Mouse (Mus musculus): ENCODE data around the gene Smc1b. TPM values are rescaled to one million over a fixed set of nuclear protein-coding genes. Genes with fewer than 3 reads are reported as not detected.

The Smc1b gene
- polyA plus RNA-seq (2016; fragmentation: Nextera tagmentation; extraction: Ambion mirVana), result 0.11 and 0.20 TPM in 2 replicates

DNA sequence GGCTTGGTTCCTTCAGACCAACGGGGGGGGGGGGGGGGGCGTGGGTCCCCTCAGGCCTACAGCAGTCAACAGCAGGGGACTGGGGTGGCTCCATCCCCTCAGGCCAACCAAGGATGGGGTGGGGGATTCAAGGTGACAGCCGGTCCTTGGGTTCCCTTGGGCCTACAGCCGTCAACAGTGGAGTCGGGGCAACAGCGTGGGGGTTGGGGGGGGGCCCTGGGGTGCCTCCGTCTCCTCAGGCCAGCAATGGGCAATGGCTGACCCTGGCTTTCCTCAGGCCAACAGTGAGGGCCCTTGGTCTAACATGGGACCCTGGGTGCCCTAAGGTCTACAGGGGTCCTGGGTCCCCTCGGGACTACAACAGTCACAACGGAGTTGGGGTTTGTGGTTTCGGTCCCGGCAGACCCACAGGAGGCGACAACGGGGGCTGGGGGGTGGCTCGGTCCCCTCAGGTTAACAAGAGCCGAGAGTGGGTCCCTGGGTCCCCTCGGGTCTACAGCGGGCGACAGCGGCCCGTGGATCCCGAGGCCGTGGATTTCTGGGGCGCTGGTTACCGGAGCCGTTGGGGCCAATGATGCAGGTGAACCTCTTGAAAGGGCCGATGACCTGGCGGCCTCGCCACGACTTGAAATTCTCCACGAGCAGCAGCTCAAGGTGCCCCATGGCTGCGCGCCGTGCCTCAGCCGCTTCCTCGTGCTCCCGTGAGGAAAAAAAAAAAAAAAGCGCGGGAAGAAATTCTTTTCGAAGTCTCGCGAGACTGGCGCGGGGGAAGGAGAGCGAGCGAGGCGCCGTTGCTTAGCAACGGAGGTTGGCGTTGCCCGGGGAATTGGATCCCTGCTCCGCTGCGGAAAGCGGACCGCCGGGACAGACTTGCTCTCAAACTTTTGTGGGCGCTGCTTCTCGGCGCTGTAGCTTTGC is at the start of gene Smc1b, which contains the start of gene Ribc2:
Gene Smc1b, minus strand, starts transcription at position 690 of the 918 bp plus-strand sequence.
Gene Ribc2, plus strand, starts transcription at position 804 of the 918 bp plus-strand sequence.
- WGBS, result 30% methylated on average over 58 of the region's 58 CpGs
- Histone ChIP-seq H3K27ac (peak within 1 kb of the TSS; percentile 59; the same call in 1 of the 2 replicates), H3K36me3 (no peaks in the 10 kb centered on the region), H3K4me3 (peak within 1 kb of the TSS; percentile 45), H3K27me3 (ENCODE audit: insufficient read depth, poor library complexity, severe bottlenecking) (peaks cover 35% of the 10 kb centered on the region), H3K9me3 (peaks cover 5% of the 10 kb centered on the region; the same call in 1 of the 2 replicates), H3K4me1 (peaks cover 10% of the 10 kb centered on the region)
- peak; percentile 80 for DNase-seq (ENCODE audit: low spot score)

DNA sequence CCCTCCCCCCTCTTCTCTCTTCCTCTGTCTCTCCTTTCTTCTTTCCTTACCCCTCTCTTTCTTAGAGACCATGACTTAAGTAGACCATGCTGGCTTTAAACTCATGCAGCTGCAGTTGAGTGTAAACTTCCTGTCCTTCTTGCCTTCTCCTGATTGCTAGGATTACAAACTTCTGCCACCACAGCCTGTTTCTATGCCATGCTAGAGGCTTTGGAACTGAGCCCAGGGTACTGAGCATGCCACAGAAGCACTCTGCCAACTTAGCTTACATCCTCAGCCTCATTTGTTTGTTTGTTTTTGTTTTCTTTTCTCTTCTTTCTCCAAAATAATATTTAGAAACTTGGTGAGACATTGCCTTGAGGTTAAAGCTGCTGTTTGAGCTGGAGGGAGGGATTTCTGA is 48.6 kb upstream of the Smc1b start:
- DNase-seq (ENCODE audit: low spot score), result no peak
- H3K27me3 ChIP-seq (ENCODE audit: insufficient read depth, poor library complexity, severe bottlenecking), result 0 out of 2 replicates have a peak, but pooled peaks cover 4% of the 10 kb centered on the region
- H3K4me3 ChIP-seq, result no peak overlapping the region
- no peaks in the 10 kb centered on the region for H3K9me3 ChIP-seq
- no peaks in the 10 kb centered on the region for H3K36me3 ChIP-seq
- peak overlapping the region; percentile 62; the same call in 1 of the 2 replicates for H3K27ac ChIP-seq
- H3K4me1 ChIP-seq, result peaks cover 44% of the 10 kb centered on the region

DNA sequence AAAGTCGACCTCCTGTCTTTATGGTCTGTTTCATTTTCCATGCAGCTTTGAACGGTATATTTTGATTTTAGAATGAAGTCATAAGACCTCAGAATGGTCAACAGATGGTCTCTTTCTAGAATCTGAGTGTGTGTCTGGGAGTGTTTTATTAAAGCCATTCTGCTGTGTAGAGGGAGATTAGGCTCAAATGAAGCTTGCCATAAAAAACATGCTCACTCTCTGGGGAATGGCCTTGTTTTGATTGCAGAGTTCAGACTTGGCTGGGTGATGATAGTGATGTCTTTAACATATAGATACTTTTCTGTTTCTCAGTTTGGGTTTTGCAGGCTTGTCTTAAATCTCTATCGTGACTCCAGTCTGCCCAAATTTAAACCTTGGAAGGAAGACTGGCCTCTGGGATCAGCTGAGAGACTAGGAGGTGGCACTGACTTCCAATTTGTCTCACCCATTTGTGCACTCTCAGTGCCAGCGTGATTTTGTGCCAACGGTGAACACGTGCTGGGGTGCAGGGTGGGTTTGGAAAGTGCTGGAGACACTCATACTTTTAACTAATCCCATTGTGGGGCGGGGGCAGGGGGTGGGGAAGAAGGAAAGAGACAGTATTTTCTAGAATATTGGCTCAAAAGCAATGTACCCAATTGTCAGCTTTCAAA is 47.9 kb upstream of the Smc1b start:
- Histone ChIP-seq H3K27me3 (ENCODE audit: insufficient read depth, poor library complexity, severe bottlenecking) (0 out of 2 replicates have a peak, but pooled peaks cover 4% of the 10 kb centered on the region), H3K36me3 (no peaks in the 10 kb centered on the region), H3K4me1 (peaks cover 45% of the 10 kb centered on the region), H3K9me3 (no peaks in the 10 kb centered on the region), H3K4me3 (no peak overlapping the region), H3K27ac (peak overlapping the region; percentile 62)
- DNase-seq (ENCODE audit: low spot score), result no peak
- WGBS, result 76% methylated on average over 7 of the region's 7 CpGs

DNA sequence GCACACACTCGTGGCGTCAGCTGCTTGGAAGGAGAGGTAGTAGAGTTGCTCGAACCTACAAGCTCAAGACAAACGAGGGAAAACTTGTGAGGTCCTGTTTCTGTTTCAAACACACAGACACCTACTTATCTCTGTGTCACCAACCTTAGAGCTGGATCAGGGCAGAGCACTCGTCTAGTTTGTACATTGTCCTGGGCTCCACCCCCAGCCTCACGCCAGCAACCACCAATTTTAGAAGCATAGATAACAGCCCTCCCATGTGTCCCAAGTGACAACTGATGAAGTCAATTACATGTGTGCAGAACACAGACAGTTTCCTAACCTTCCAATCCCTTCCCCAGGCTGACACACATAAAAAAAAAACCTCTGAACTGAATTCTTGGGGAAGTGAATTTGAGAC is 46.4 kb upstream of the Smc1b start:
- Histone ChIP-seq H3K4me1 (peaks cover 60% of the 10 kb centered on the region), H3K27me3 (ENCODE audit: insufficient read depth, poor library complexity, severe bottlenecking) (0 out of 2 replicates have a peak, but pooled peaks cover 4% of the 10 kb centered on the region), H3K36me3 (no peaks in the 10 kb centered on the region), H3K27ac (peak overlapping the region; percentile 84), H3K9me3 (no peaks in the 10 kb centered on the region), H3K4me3 (peak overlapping the region; percentile 27; the same call in 1 of the 2 replicates)
- WGBS, result 32% methylated on average over 6 of the region's 6 CpGs
- peak; percentile 85 for DNase-seq (ENCODE audit: low spot score)

DNA sequence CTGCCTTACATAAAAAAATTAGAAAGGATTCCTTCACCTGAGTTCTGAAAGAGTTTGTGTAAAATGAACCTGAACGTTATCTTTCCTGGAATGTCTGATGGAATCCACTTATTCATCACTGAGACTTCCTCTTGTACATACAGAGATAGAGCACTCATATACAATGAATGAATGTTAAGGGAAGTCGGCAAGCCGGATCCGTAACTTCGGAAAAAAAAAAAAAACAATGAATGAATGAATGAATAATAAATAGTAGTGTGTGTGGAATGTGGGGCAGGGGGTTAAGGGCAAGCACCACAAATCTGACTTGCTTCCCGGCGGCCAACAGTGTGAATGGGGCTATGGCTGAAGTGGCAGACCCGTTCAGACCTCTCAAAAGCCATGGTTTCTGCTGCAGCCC is 45.8 kb upstream of the Smc1b start:
- peak; percentile 88 for DNase-seq (ENCODE audit: low spot score)
- H3K4me3 ChIP-seq, result peak overlapping the region; percentile 27; the same call in 1 of the 2 replicates
- H3K27me3 ChIP-seq (ENCODE audit: insufficient read depth, poor library complexity, severe bottlenecking), result 0 out of 2 replicates have a peak, but pooled peaks cover 4% of the 10 kb centered on the region
- H3K27ac ChIP-seq, result peak overlapping the region; percentile 84
- 53% methylated on average over 8 of the region's 8 CpGs for WGBS
- H3K36me3 ChIP-seq, result no peaks in the 10 kb centered on the region
- no peaks in the 10 kb centered on the region for H3K9me3 ChIP-seq
- peaks cover 66% of the 10 kb centered on the region for H3K4me1 ChIP-seq

DNA sequence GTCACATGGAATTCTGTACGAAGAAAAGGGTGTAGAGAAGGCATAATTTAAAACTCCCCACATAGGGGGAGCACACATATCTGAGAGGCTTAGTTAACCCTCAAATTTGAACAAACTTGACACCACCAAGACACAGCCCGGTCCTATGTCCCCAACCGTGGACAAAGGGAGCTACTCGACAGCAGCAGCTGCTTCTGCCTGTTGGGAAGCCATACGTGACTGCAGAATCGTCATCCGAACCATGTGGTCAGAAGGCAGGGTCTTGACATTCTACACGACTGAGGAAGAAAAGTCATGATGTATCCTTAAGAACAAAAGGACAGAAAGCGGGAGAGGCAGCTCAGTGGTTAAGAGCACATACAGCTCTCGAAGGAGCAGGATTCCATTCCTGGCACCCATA is 42.3 kb upstream of the Smc1b start:
- no peaks in the 10 kb centered on the region for H3K27me3 ChIP-seq (ENCODE audit: insufficient read depth, poor library complexity, severe bottlenecking)
- H3K4me1 ChIP-seq, result peaks cover 60% of the 10 kb centered on the region
- H3K9me3 ChIP-seq, result no peaks in the 10 kb centered on the region
- H3K4me3 ChIP-seq, result no peak overlapping the region
- WGBS, result 57% methylated on average over 10 of the region's 10 CpGs
- no peak for DNase-seq (ENCODE audit: low spot score)
- H3K27ac ChIP-seq, result peak overlapping the region; percentile 81
- no peaks in the 10 kb centered on the region for H3K36me3 ChIP-seq

DNA sequence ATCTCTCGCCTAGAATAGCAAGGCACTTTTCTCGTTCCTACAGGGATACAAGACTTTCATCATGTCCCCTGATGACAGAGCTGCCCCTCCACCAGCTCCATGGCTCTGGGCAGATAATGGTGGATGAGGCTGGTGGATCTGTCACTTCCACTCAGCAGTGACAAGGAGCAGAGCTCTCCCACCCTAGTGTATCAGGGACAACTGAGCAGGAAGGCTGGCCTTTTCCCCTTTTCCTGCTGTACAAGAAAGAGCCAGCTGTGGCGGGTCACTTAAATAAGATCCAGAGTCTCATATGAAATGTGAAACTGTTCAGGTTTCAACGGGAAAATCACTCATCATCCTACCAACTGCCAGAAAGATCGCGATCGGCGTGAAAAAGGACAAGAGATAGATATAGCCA is 41.7 kb upstream of the Smc1b start:
- Histone ChIP-seq H3K27ac (peak overlapping the region; percentile 81), H3K27me3 (ENCODE audit: insufficient read depth, poor library complexity, severe bottlenecking) (no peaks in the 10 kb centered on the region), H3K9me3 (no peaks in the 10 kb centered on the region), H3K36me3 (no peaks in the 10 kb centered on the region), H3K4me3 (peak overlapping the region; percentile 18; the same call in 1 of the 2 replicates), H3K4me1 (peaks cover 53% of the 10 kb centered on the region)
- peak; percentile 86 for DNase-seq (ENCODE audit: low spot score)
- WGBS, result 35% methylated on average over 8 of the region's 8 CpGs

DNA sequence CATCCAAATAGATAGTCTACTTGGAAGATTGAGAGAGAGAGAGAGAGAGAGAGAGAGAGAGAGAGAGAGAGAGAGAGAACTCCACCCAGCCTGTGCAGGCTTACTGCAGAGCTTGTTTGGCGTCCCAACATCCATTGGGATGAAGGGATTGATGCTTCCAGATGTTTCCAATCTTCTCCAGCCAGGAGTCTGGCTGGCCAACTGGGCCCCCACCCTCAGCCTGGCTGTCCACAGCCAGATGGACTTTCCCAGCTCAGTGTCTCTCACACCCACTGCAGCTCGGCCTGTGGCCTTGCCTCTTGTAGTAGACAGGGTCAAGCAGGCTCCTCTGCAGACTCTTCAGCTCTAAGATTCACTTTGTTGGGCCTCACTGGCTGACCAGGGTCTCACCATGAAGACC is 40.3 kb upstream of the Smc1b start:
- H3K4me1 ChIP-seq, result peaks cover 48% of the 10 kb centered on the region
- H3K9me3 ChIP-seq, result no peaks in the 10 kb centered on the region
- no peaks in the 10 kb centered on the region for H3K27me3 ChIP-seq (ENCODE audit: insufficient read depth, poor library complexity, severe bottlenecking)
- WGBS, result 60% methylated on average over 2 of the region's 2 CpGs
- DNase-seq (ENCODE audit: low spot score), result no peak
- H3K4me3 ChIP-seq, result no peak overlapping the region
- H3K27ac ChIP-seq, result peak overlapping the region; percentile 81; the same call in 1 of the 2 replicates
- no peaks in the 10 kb centered on the region for H3K36me3 ChIP-seq

DNA sequence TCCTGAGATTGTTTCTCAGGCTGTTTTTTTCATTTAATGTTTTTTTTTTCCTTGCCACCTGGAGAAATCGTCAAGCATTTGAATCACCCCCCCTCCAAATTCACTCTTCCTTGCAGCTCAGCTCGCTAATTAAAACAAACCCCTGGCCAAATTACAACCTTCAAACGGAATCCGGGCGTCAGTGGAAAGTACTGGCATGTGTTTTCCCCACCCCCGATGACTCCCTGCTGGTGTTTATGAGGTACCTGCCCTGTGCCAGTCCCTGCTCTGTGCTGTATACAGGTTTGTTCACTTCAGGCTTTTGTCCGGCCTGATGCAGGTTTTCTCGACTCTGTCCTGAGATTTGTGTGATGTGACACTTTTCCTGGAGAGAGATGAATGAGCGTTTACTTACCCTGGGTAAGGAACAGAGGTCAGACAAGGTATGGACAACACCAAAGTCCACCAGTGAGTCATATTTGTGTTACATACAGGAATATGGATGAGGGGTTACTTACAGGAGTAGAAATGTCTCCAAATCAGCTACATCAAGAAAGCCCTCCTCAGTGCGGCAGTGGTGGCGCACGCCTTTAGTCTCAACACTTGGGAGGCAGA is 35.4 kb upstream of the Smc1b start:
- peaks cover 6% of the 10 kb centered on the region; the same call in 1 of the 2 replicates for H3K27me3 ChIP-seq (ENCODE audit: insufficient read depth, poor library complexity, severe bottlenecking)
- H3K4me3 ChIP-seq, result no peak overlapping the region
- 54% methylated on average over 12 of the region's 12 CpGs for WGBS
- no peak for DNase-seq (ENCODE audit: low spot score)
- peaks cover 40% of the 10 kb centered on the region for H3K4me1 ChIP-seq
- H3K27ac ChIP-seq, result no peak overlapping the region
- H3K36me3 ChIP-seq, result no peaks in the 10 kb centered on the region
- no peaks in the 10 kb centered on the region for H3K9me3 ChIP-seq

DNA sequence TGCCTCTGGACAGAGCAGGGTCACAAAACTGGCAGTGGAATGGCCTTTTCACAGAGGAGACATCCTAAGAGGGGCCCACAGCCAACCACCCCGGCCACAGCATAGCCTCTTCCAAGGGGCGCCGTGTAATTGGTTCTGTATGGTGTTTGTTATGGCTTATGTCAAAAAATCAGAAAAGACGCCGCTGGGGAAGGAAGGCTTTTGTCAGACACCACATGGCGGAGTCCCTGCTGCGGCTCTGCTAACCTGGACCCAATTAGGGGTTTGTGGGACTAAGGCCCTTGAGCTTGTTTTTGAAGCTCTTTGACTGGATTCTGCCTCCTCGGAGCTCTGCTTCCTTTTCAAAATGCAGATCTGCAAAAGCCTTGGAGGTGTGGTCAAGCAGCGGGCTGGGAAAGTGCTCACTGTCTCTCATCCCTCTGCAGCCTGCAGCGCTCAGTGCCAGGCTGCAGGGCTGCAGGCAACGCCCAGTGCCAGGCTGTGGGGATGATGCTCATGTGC is 34.7 kb upstream of the Smc1b start:
- H3K4me1 ChIP-seq, result peaks cover 40% of the 10 kb centered on the region

DNA sequence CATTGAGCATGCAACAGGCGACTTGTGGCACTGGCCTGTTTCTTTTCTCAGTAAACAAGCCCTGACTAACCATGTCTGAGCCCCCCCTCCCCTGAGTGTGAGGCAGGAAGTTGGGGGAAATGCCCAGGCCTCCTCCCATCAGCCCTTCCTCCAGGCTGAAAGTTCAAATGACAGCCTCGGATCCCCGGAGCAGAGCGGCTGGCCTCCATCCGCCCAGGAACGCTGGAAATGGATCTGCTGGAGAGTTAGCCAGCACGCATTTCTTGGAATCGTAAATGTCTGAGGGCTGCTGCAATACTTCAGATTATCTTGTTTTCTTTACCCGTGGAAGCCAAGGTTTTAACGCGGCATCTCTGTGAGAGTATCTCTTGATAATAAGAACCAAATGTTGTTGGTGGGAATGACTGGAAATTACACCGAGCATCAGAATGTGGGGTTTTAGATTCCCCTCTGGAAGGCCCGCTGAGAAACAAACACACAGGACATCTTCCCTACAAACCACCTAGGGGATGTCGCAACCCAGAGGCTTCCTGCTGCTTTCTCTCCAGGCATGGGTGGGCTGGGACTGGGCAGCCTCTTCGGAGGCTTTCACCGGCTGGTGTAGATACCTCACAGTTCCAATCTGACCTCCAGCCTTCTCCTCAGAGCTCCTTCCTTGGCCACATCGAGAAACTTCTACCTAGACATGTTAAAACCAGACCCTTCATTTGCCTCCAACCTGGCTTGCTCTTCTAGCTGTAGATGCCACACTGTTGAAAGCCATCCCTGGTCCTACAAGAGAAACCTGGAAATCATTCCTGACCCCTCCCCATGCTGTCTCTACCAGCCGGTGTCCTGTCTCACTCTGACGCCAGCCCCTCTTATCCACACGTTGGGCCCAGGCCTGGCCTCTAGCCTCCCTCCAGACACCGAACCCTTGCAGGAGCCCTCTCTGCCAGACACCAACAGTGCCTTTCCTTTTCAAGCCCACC is 31.2 kb upstream of the Smc1b start:
- no peaks in the 10 kb centered on the region for H3K36me3 ChIP-seq
- DNase-seq (ENCODE audit: low spot score), result no peak
- H3K27ac ChIP-seq, result peak overlapping the region; percentile 57
- WGBS, result 23% methylated on average over 21 of the region's 21 CpGs
- peaks cover 38% of the 10 kb centered on the region for H3K4me1 ChIP-seq
- H3K27me3 ChIP-seq (ENCODE audit: insufficient read depth, poor library complexity, severe bottlenecking), result peaks cover 20% of the 10 kb centered on the region
- H3K9me3 ChIP-seq, result no peaks in the 10 kb centered on the region
- H3K4me3 ChIP-seq, result 0 out of 2 replicates have a peak overlapping the region, but pooled peaks have one; percentile 5

More for the DNA sequence above, 34.7 kb upstream of the Smc1b start:
- Histone ChIP-seq H3K9me3 (no peaks in the 10 kb centered on the region), H3K4me3 (no peak overlapping the region), H3K36me3 (no peaks in the 10 kb centered on the region), H3K27me3 (ENCODE audit: insufficient read depth, poor library complexity, severe bottlenecking) (peaks cover 6% of the 10 kb centered on the region; the same call in 1 of the 2 replicates), H3K27ac (peak overlapping the region; percentile 37; the same call in 1 of the 2 replicates)
- no peak for DNase-seq (ENCODE audit: low spot score)
- WGBS, result 51% methylated on average over 11 of the region's 11 CpGs

Data from heart, embryonic 10.5 days (tissue).